Comparison of ENCODE assay signal across 24 mouse cellular contexts in the genomic region with DNA sequence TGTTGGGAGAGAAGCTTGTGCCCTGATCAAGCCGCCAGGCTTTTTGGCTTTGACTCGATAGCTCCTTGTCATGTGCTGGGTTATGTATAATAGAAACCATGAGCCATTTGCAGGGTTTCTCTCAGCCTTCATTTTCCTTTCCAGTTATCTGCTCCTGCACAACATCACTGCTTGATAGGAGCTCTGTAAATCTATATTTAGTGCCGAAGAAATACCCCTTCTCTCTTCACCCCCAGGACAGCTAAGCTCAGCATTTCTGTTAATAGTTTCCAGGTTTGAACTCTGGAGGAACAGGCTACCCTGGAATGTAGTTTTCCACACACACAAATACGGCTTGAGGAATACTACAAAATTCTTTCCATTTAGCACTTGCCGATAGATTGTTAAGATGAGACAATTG.
DNase-seq lines count a peak whose midpoint lies in the region; ATAC-seq and TF ChIP-seq lines count a peak whose summit lies in the region.
"Had no signal": no experiment of that assay in that cellular context is flagged by ENCODE, and none has a peak within 500 bp of the region (broad histone marks: within the 10 kb centered on the region; RNA-seq: fewer than 3 reads in every experiment).

No protein-coding gene starts in this region.

- H3K9ac ChIP-seq in heart, embryonic 15.5 days = no peak overlapping the region
- no peak overlapping the region for H3K9ac ChIP-seq in embryonic facial prominence, embryonic 13.5 days
- no peak overlapping the region for H3K9ac ChIP-seq in limb, embryonic 15.5 days
- H3K9ac ChIP-seq in midbrain, postnatal 0 days (replicated peaks; ENCODE audit: low read length, poor library complexity, severe bottlenecking) = no peak overlapping the region
- H3K9ac ChIP-seq: forebrain, postnatal 0 days; hindbrain, embryonic 13.5 days; liver, embryonic 13.5 days; neural tube, embryonic 15.5 days had no signal

- no peak for TF ChIP-seq CTCF in midbrain, postnatal 0 days (IDR thresholded peaks at IDR 0.05)

- no peak for ATAC-seq in heart, embryonic 15.5 days (replicated peaks; ENCODE audit: insufficient number of reproducible peaks, insufficient read depth, low FRiP score, low read depth)
- ATAC-seq in embryonic facial prominence, embryonic 13.5 days (ENCODE audit: insufficient number of reproducible peaks, insufficient read depth, low FRiP score, low TSS enrichment, low read depth) = no peak; the same call in 1 of the 2 replicates
- 0 out of 2 replicates have a peak, but pooled peaks have one; percentile 30 for ATAC-seq in limb, embryonic 15.5 days (ENCODE audit: insufficient number of reproducible peaks, low FRiP score, low TSS enrichment, low read depth)
- no peak for ATAC-seq in inflammation-experienced regulatory T-cells, adult 6 months
- ATAC-seq in midbrain, postnatal 0 days (ENCODE audit: low FRiP score) = no peak
- ATAC-seq: forebrain, postnatal 0 days had no signal

- no peak overlapping the region for H3K4me3 ChIP-seq in heart, embryonic 15.5 days
- H3K4me3 ChIP-seq in embryonic facial prominence, embryonic 13.5 days = no peak overlapping the region
- no peak overlapping the region for H3K4me3 ChIP-seq in limb, embryonic 15.5 days
- no peak overlapping the region for H3K4me3 ChIP-seq in midbrain, postnatal 0 days (ENCODE audit: low read depth, low read length)
- H3K4me3 ChIP-seq: hindbrain, embryonic 13.5 days; layer of hippocampus, adult 2 months; liver, embryonic 13.5 days; neural tube, embryonic 15.5 days had no signal

- peak; percentile 18 for DNase-seq in embryo, embryonic 11 days
- DNase-seq in embryo, embryonic 10 days (ENCODE audit: low spot score) = no peak
- DNase-seq in heart, adult 8-10 months (ENCODE audit: low spot score) = no peak
- no peak for DNase-seq in midbrain, postnatal 0 days (ENCODE audit: low spot score)
- DNase-seq: adrenal gland, postnatal 10 days; cerebellum, adult 8-10 months; forebrain, postnatal 0 days; gastrocnemius, postnatal 14 days; kidney, adult 8-10 months; kidney, postnatal 14 days; liver, embryonic 13.5 days; lung, adult 2 months; lung, postnatal 14 days; thymus, adult 2 months; thymus, postnatal 4 days had no signal

- peak overlapping the region; percentile 67 for H3K27ac ChIP-seq in heart, embryonic 15.5 days
- peak overlapping the region; percentile 58; the same call in 1 of the 2 replicates for H3K27ac ChIP-seq in embryonic facial prominence, embryonic 13.5 days
- no peak overlapping the region for H3K27ac ChIP-seq in limb, embryonic 15.5 days
- no peak overlapping the region for H3K27ac ChIP-seq in midbrain, postnatal 0 days (ENCODE audit: low read depth, low read length)
- H3K27ac ChIP-seq: hindbrain, embryonic 13.5 days; layer of hippocampus, adult 2 months; liver, embryonic 13.5 days; neural tube, embryonic 15.5 days; stomach, postnatal 0 days had no signal

- 32% methylated on average over 5 of the region's 5 CpGs for WGBS in heart, embryonic 15.5 days
- WGBS in embryonic facial prominence, embryonic 13.5 days = 33% methylated on average over 5 of the region's 5 CpGs
- WGBS in limb, embryonic 15.5 days = 41% methylated on average over 5 of the region's 5 CpGs
- WGBS in midbrain, postnatal 0 days = 78% methylated on average over 5 of the region's 5 CpGs

- H3K9me3 ChIP-seq in heart, embryonic 15.5 days (replicated peaks) = no peaks in the 10 kb centered on the region
- H3K9me3 ChIP-seq in embryonic facial prominence, embryonic 13.5 days = no peaks in the 10 kb centered on the region
- no peaks in the 10 kb centered on the region for H3K9me3 ChIP-seq in limb, embryonic 15.5 days
- no peaks in the 10 kb centered on the region for H3K9me3 ChIP-seq in midbrain, postnatal 0 days (ENCODE audit: low read length)
- H3K9me3 ChIP-seq: hindbrain, embryonic 13.5 days; liver, embryonic 13.5 days; neural tube, embryonic 15.5 days had no signal

- H3K4me2 ChIP-seq in heart, embryonic 15.5 days = no peak overlapping the region
- no peak overlapping the region for H3K4me2 ChIP-seq in embryonic facial prominence, embryonic 13.5 days
- no peak overlapping the region for H3K4me2 ChIP-seq in limb, embryonic 15.5 days
- no peak overlapping the region for H3K4me2 ChIP-seq in midbrain, postnatal 0 days (ENCODE audit: low read depth, low read length, poor library complexity, severe bottlenecking)
- H3K4me2 ChIP-seq: hindbrain, embryonic 13.5 days; liver, embryonic 13.5 days; midbrain, embryonic 11.5 days; neural tube, embryonic 15.5 days had no signal

- H3K4me1 ChIP-seq in heart, embryonic 15.5 days (replicated peaks) = peaks cover 23% of the 10 kb centered on the region
- peaks cover 14% of the 10 kb centered on the region for H3K4me1 ChIP-seq in embryonic facial prominence, embryonic 13.5 days
- H3K4me1 ChIP-seq in limb, embryonic 15.5 days = peaks cover 8% of the 10 kb centered on the region; the same call in 1 of the 2 replicates
- no peaks in the 10 kb centered on the region for H3K4me1 ChIP-seq in midbrain, postnatal 0 days (ENCODE audit: insufficient read depth, low read length)
- H3K4me1 ChIP-seq: hindbrain, embryonic 13.5 days; liver, embryonic 13.5 days; neural tube, embryonic 15.5 days had no signal

- no peaks in the 10 kb centered on the region for H3K27me3 ChIP-seq in heart, embryonic 15.5 days
- no peaks in the 10 kb centered on the region for H3K27me3 ChIP-seq in embryonic facial prominence, embryonic 13.5 days
- H3K27me3 ChIP-seq in limb, embryonic 15.5 days = no peaks in the 10 kb centered on the region
- H3K27me3 ChIP-seq in midbrain, postnatal 0 days (ENCODE audit: insufficient read depth, low read length) = no peaks in the 10 kb centered on the region
- H3K27me3 ChIP-seq: hindbrain, embryonic 13.5 days; liver, embryonic 13.5 days; neural tube, embryonic 15.5 days had no signal

- H3K36me3 ChIP-seq in heart, embryonic 15.5 days = no peaks in the 10 kb centered on the region
- H3K36me3 ChIP-seq in embryonic facial prominence, embryonic 13.5 days = no peaks in the 10 kb centered on the region
- H3K36me3 ChIP-seq in limb, embryonic 15.5 days = no peaks in the 10 kb centered on the region
- H3K36me3 ChIP-seq in midbrain, postnatal 0 days (ENCODE audit: insufficient read depth, low read length) = no peaks in the 10 kb centered on the region
- H3K36me3 ChIP-seq: hindbrain, embryonic 13.5 days; liver, embryonic 13.5 days; neural tube, embryonic 15.5 days had no signal

Comparison
In these comparisons a context has a peak if more than half of its experiments do, and no peak if none do; other contexts are left out.
1. H3K27ac ChIP-seq: peak in heart, embryonic 15.5 days (single experiment) and embryonic facial prominence, embryonic 13.5 days (single experiment); none in limb, embryonic 15.5 days (single experiment) and midbrain, postnatal 0 days (single experiment).